Mouse (Mus musculus): ENCODE measurements around the gene Cpvl.

Cpvl gene

GRCm38 (mm10) chr6:53978571-53978970 lies at the start of gene Cpvl:
Gene Cpvl (minus strand): TSS chr6:53978671.
- no peak for DNase-seq (ENCODE audit: low read depth, low spot score)

- no peak for DNase-seq (ENCODE audit: low read depth, low spot score)
Measured at GRCm38 (mm10) chr6:54023846-54024245, 45.4 kb upstream of the Cpvl start.

GRCm38 (mm10) chr6:54021123-54021789 lies 42.8 kb upstream of the Cpvl start:
- no peak for DNase-seq (ENCODE audit: low read depth, low spot score)

GRCm38 (mm10) chr6:54018861-54019260 lies 40.4 kb upstream of the Cpvl start:
- no peak for DNase-seq (ENCODE audit: low read depth, low spot score)

- DNase-seq (ENCODE audit: low read depth, low spot score) = no peak
Measured at GRCm38 (mm10) chr6:54018038-54018437, 39.6 kb upstream of the Cpvl start.

GRCm38 (mm10) chr6:54012163-54012562 lies 33.7 kb upstream of the Cpvl start:
- DNase-seq (ENCODE audit: low read depth, low spot score) = no peak

GRCm38 (mm10) chr6:54010362-54010761 lies 31.9 kb upstream of the Cpvl start:
- DNase-seq (ENCODE audit: low read depth, low spot score) = no peak

GRCm38 (mm10) chr6:54009293-54009692 lies 30.8 kb upstream of the Cpvl start:
- no peak for DNase-seq (ENCODE audit: low read depth, low spot score)

GRCm38 (mm10) chr6:54008448-54009120 lies 30.1 kb upstream of the Cpvl start:
- no peak for DNase-seq (ENCODE audit: low read depth, low spot score)

GRCm38 (mm10) chr6:54005302-54005701 lies 26.8 kb upstream of the Cpvl start:
- DNase-seq (ENCODE audit: low read depth, low spot score) = no peak

- no peak for DNase-seq (ENCODE audit: low read depth, low spot score)
Measured at GRCm38 (mm10) chr6:53996226-53996955, 17.9 kb upstream of the Cpvl start.

- DNase-seq (ENCODE audit: low read depth, low spot score) = no peak
Measured at GRCm38 (mm10) chr6:53995519-53995918, 17.0 kb upstream of the Cpvl start.

- DNase-seq (ENCODE audit: low read depth, low spot score) = no peak
Measured at GRCm38 (mm10) chr6:53992386-53992785, 13.9 kb upstream of the Cpvl start.

- no peak for DNase-seq (ENCODE audit: low read depth, low spot score)
Measured at GRCm38 (mm10) chr6:53987235-53987634, 8.8 kb upstream of the Cpvl start.

- DNase-seq (ENCODE audit: low read depth, low spot score) = no peak
Measured at GRCm38 (mm10) chr6:53986273-53986985, 8.0 kb upstream of the Cpvl start.

GRCm38 (mm10) chr6:53983820-53984219 lies 5.3 kb upstream of the Cpvl start:
- DNase-seq (ENCODE audit: low read depth, low spot score) = no peak

GRCm38 (mm10) chr6:53982612-53983011 lies 4.1 kb upstream of the Cpvl start:
- DNase-seq (ENCODE audit: low read depth, low spot score) = no peak

GRCm38 (mm10) chr6:53982047-53982600 lies 3.7 kb upstream of the Cpvl start:
- DNase-seq (ENCODE audit: low read depth, low spot score) = no peak

GRCm38 (mm10) chr6:53980817-53981480 lies 2.5 kb upstream of the Cpvl start:
- DNase-seq (ENCODE audit: low read depth, low spot score) = no peak

- DNase-seq (ENCODE audit: low read depth, low spot score) = no peak
Measured at GRCm38 (mm10) chr6:53974040-53974439, 4.4 kb downstream of the Cpvl start.

- DNase-seq (ENCODE audit: low read depth, low spot score) = no peak
Measured at GRCm38 (mm10) chr6:53973468-53973867, 5.0 kb downstream of the Cpvl start.
